Comparison of ENCODE assay signal across 8 mouse cellular contexts in the genomic region with DNA sequence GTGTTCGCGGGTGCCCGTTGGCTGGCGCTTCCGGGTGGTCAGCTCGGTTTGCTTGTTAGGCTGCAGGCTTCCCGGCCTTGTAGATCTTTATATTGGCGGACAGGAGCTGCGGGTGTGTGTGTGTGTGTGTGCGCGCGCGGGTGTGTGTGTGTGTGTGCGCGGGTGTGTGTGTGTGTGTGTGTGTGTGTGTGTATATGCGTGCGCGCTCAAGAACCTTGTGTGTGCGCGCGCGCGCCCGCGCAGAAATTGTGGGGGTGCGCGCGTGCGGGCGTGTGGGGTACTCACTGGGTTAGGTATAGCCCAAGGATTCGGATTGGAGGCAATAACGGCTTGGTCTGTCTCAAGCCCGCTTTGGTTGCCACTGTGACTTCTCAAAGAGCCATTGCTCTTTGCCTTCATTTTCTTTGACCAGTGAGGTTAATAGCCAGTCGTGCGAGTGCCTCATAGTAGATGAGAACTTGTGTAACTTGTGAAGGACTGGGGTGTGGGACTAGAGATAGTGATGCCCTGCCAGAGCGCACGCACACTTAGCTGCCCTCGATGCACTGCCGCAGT. TPM values are rescaled to one million over a fixed set of nuclear protein-coding genes. Genes with fewer than 3 reads are reported as not detected.
DNase-seq lines count a peak whose midpoint lies in the region; ATAC-seq lines count a peak whose summit lies in the region.

No protein-coding gene starts in this region.

- H3K36me3 ChIP-seq in kidney, embryonic 14.5 days (ENCODE audit: control insufficient read depth, insufficient read depth, low read length): peaks cover 16% of the 10 kb centered on the region
- peaks cover 20% of the 10 kb centered on the region for H3K36me3 ChIP-seq in forebrain, embryonic 13.5 days (ENCODE audit: poor library complexity, severe bottlenecking)
- peaks cover 3% of the 10 kb centered on the region for H3K36me3 ChIP-seq in hindbrain, embryonic 16.5 days (ENCODE audit: control insufficient read depth, insufficient read depth, low read length)
- peaks cover 3% of the 10 kb centered on the region; the same call in 1 of the 2 replicates for H3K36me3 ChIP-seq in limb, embryonic 11.5 days (ENCODE audit: control insufficient read depth, insufficient read depth, low read length)
- H3K36me3 ChIP-seq in midbrain, embryonic 10.5 days: peaks cover 29% of the 10 kb centered on the region

- H3K4me1 ChIP-seq in kidney, embryonic 14.5 days (ENCODE audit: control insufficient read depth, insufficient read depth, low read length): no peaks in the 10 kb centered on the region
- no peaks in the 10 kb centered on the region for H3K4me1 ChIP-seq in brown adipose tissue, adult 24 weeks (ENCODE audit: control insufficient read depth, insufficient read depth, insufficient read length, low read length)
- H3K4me1 ChIP-seq in forebrain, embryonic 13.5 days: peaks cover 17% of the 10 kb centered on the region
- peaks cover 14% of the 10 kb centered on the region for H3K4me1 ChIP-seq in hindbrain, embryonic 16.5 days (ENCODE audit: control insufficient read depth, insufficient read depth, low read depth, low read length)
- H3K4me1 ChIP-seq in limb, embryonic 11.5 days (ENCODE audit: control insufficient read depth, insufficient read depth, low read length): peaks cover 6% of the 10 kb centered on the region; the same call in 1 of the 2 replicates
- H3K4me1 ChIP-seq in midbrain, embryonic 10.5 days: peaks cover 14% of the 10 kb centered on the region

- peak overlapping the region; percentile 86 for H3K27ac ChIP-seq in kidney, embryonic 14.5 days (ENCODE audit: low read depth, low read length)
- peak overlapping the region; percentile 93 for H3K27ac ChIP-seq in brown adipose tissue, adult 24 weeks (replicated peaks; ENCODE audit: low read depth, low read length)
- peak overlapping the region; percentile 79 for H3K27ac ChIP-seq in forebrain, embryonic 13.5 days
- peak overlapping the region; percentile 79 for H3K27ac ChIP-seq in hindbrain, embryonic 16.5 days (ENCODE audit: low read depth, low read length)
- H3K27ac ChIP-seq in limb, embryonic 11.5 days (replicated peaks; ENCODE audit: low read depth, low read length): peak overlapping the region; percentile 53; the same call in 1 of the 2 replicates
- peak overlapping the region; percentile 90 for H3K27ac ChIP-seq in midbrain, embryonic 10.5 days (replicated peaks)

- no peak for DNase-seq in kidney, adult 8-10 months
- peak; percentile 52 for DNase-seq in limb, embryonic 11.5 days (ENCODE audit: low spot score)
- no peak for DNase-seq in midbrain, embryonic 10.5 days (ENCODE audit: low spot score)
- DNase-seq in thymus, postnatal 0 days (ENCODE audit: low spot score): peak; percentile 73

- no peaks in the 10 kb centered on the region for H3K9me3 ChIP-seq in kidney, embryonic 14.5 days (ENCODE audit: control insufficient read depth, low read length)
- no peaks in the 10 kb centered on the region for H3K9me3 ChIP-seq in forebrain, embryonic 13.5 days (replicated peaks)
- H3K9me3 ChIP-seq in hindbrain, embryonic 16.5 days (ENCODE audit: control insufficient read depth, low read length): no peaks in the 10 kb centered on the region; the same call in 1 of the 2 replicates
- no peaks in the 10 kb centered on the region for H3K9me3 ChIP-seq in limb, embryonic 11.5 days (ENCODE audit: control insufficient read depth, low read length)
- H3K9me3 ChIP-seq in midbrain, embryonic 10.5 days (replicated peaks): no peaks in the 10 kb centered on the region

- peak overlapping the region; percentile 83 for H3K9ac ChIP-seq in kidney, embryonic 14.5 days (ENCODE audit: low read depth, low read length)
- H3K9ac ChIP-seq in forebrain, embryonic 13.5 days: peak overlapping the region; percentile 90
- peak overlapping the region; percentile 95 for H3K9ac ChIP-seq in hindbrain, embryonic 16.5 days (ENCODE audit: low read depth, low read length)
- H3K9ac ChIP-seq in limb, embryonic 11.5 days (ENCODE audit: low read length): peak overlapping the region; percentile 86

- no peaks in the 10 kb centered on the region for H3K27me3 ChIP-seq in kidney, embryonic 14.5 days (ENCODE audit: control insufficient read depth, insufficient read depth, low read length)
- no peaks in the 10 kb centered on the region for H3K27me3 ChIP-seq in forebrain, embryonic 13.5 days
- H3K27me3 ChIP-seq in hindbrain, embryonic 16.5 days (replicated peaks; ENCODE audit: control insufficient read depth, insufficient read depth, low read length): no peaks in the 10 kb centered on the region
- no peaks in the 10 kb centered on the region for H3K27me3 ChIP-seq in limb, embryonic 11.5 days (ENCODE audit: control insufficient read depth, insufficient read depth, low read length)
- no peaks in the 10 kb centered on the region for H3K27me3 ChIP-seq in midbrain, embryonic 10.5 days (ENCODE audit: low read depth, poor library complexity, severe bottlenecking)

- ATAC-seq in kidney, embryonic 14.5 days (ENCODE audit: low FRiP score, low TSS enrichment): peak; percentile 49
- ATAC-seq in forebrain, embryonic 13.5 days: peak; percentile 74
- peak; percentile 77 for ATAC-seq in hindbrain, embryonic 16.5 days
- peak; percentile 76 for ATAC-seq in limb, embryonic 11.5 days (ENCODE audit: insufficient number of reproducible peaks, low FRiP score, low TSS enrichment, low read depth)

- H3K4me2 ChIP-seq in kidney, embryonic 14.5 days (replicated peaks; ENCODE audit: low read depth, low read length): peak overlapping the region; percentile 89
- H3K4me2 ChIP-seq in forebrain, embryonic 13.5 days: peak overlapping the region; percentile 70
- peak overlapping the region; percentile 90 for H3K4me2 ChIP-seq in hindbrain, embryonic 16.5 days (ENCODE audit: low read length)
- H3K4me2 ChIP-seq in limb, embryonic 11.5 days (ENCODE audit: low read depth, severe bottlenecking): peak overlapping the region; percentile 76

- H3K4me3 ChIP-seq in kidney, embryonic 14.5 days (ENCODE audit: low read length): peak overlapping the region; percentile 76
- H3K4me3 ChIP-seq in brown adipose tissue, adult 24 weeks (ENCODE audit: insufficient read depth, low read depth, low read length): peak overlapping the region; percentile 96
- H3K4me3 ChIP-seq in forebrain, embryonic 13.5 days: peak overlapping the region; percentile 94
- H3K4me3 ChIP-seq in hindbrain, embryonic 16.5 days (ENCODE audit: low read length): peak overlapping the region; percentile 91
- peak overlapping the region; percentile 88 for H3K4me3 ChIP-seq in limb, embryonic 11.5 days (ENCODE audit: low read depth, low read length)
- H3K4me3 ChIP-seq in midbrain, embryonic 10.5 days: peak overlapping the region; percentile 96

- WGBS in kidney, embryonic 14.5 days: 4% methylated on average over 39 of the region's 39 CpGs
- WGBS in forebrain, embryonic 13.5 days: 6% methylated on average over 38 of the region's 39 CpGs
- 4% methylated on average over 32 of the region's 39 CpGs for WGBS in hindbrain, embryonic 16.5 days
- WGBS in limb, embryonic 11.5 days: 3% methylated on average over 39 of the region's 39 CpGs
- 5% methylated on average over 39 of the region's 39 CpGs for WGBS in midbrain, embryonic 10.5 days

RNA-seq across cellular contexts. Expression of gene Edc3, which starts 0.5 kb away (rescaled TPM):
- 20.7 and 24.1 TPM in 2 replicates for polyA plus RNA-seq in kidney, embryonic 14.5 days (2014; fragmentation: Nextera tagmentation; extraction: Ambion mirVana)
- 4.4 and 5.7 TPM in 2 replicates for polyA plus RNA-seq in brown adipose tissue, adult 24 weeks (2012; ENCODE audit: insufficient read depth, insufficient read length, missing spikeins)
- 36.0 and 41.5 TPM in 2 replicates for polyA plus RNA-seq in forebrain, embryonic 13.5 days (2015; fragmentation: Nextera tagmentation; extraction: Ambion mirVana)
- polyA plus RNA-seq in hindbrain, embryonic 16.5 days (2015; fragmentation: Nextera tagmentation; extraction: Ambion mirVana): 29.7 and 31.9 TPM in 2 replicates
- 29.2 and 31.7 TPM in 2 replicates for polyA plus RNA-seq in limb, embryonic 11.5 days (2014; fragmentation: Nextera tagmentation; extraction: Ambion mirVana)
- polyA plus RNA-seq in midbrain, embryonic 10.5 days (2016; fragmentation: Nextera tagmentation; extraction: Ambion mirVana): 42.8 and 46.6 TPM in 2 replicates
- polyA plus RNA-seq in thymus, postnatal 0 days (2015; fragmentation: Nextera tagmentation; extraction: Ambion mirVana): 38.2 and 39.4 TPM in 2 replicates

RNA-seq across cellular contexts. Expression of gene Cyp1a1, which starts 21.1 kb away (rescaled TPM):
- 0.08 and 0.11 TPM in 2 replicates for polyA plus RNA-seq in kidney, embryonic 14.5 days (2014; fragmentation: Nextera tagmentation; extraction: Ambion mirVana)
- 2.6 and 4.5 TPM in 2 replicates for polyA plus RNA-seq in brown adipose tissue, adult 24 weeks (2012; ENCODE audit: insufficient read depth, insufficient read length, missing spikeins)
- polyA plus RNA-seq in forebrain, embryonic 13.5 days (2015; fragmentation: Nextera tagmentation; extraction: Ambion mirVana): 0.06 TPM in 1 of 2 replicates, not detected in the other
- 0.13 and 0.26 TPM in 2 replicates for polyA plus RNA-seq in hindbrain, embryonic 16.5 days (2015; fragmentation: Nextera tagmentation; extraction: Ambion mirVana)
- not detected in 2 replicates for polyA plus RNA-seq in limb, embryonic 11.5 days (2014; fragmentation: Nextera tagmentation; extraction: Ambion mirVana)
- 0.04 TPM in 1 of 2 replicates, not detected in the other for polyA plus RNA-seq in midbrain, embryonic 10.5 days (2016; fragmentation: Nextera tagmentation; extraction: Ambion mirVana)
- polyA plus RNA-seq in thymus, postnatal 0 days (2015; fragmentation: Nextera tagmentation; extraction: Ambion mirVana): 0.05 and 0.08 TPM in 2 replicates

RNA-seq across cellular contexts. Expression of gene Cyp1a2, which starts 25.3 kb away (rescaled TPM):
- polyA plus RNA-seq in kidney, embryonic 14.5 days (2014; fragmentation: Nextera tagmentation; extraction: Ambion mirVana): not detected in 2 replicates
- polyA plus RNA-seq in brown adipose tissue, adult 24 weeks (2012; ENCODE audit: insufficient read depth, insufficient read length, missing spikeins): not detected in 2 replicates
- polyA plus RNA-seq in forebrain, embryonic 13.5 days (2015; fragmentation: Nextera tagmentation; extraction: Ambion mirVana): not detected in 2 replicates
- polyA plus RNA-seq in hindbrain, embryonic 16.5 days (2015; fragmentation: Nextera tagmentation; extraction: Ambion mirVana): not detected in 2 replicates
- polyA plus RNA-seq in limb, embryonic 11.5 days (2014; fragmentation: Nextera tagmentation; extraction: Ambion mirVana): not detected in 2 replicates
- polyA plus RNA-seq in midbrain, embryonic 10.5 days (2016; fragmentation: Nextera tagmentation; extraction: Ambion mirVana): not detected in 2 replicates
- polyA plus RNA-seq in thymus, postnatal 0 days (2015; fragmentation: Nextera tagmentation; extraction: Ambion mirVana): 0.37 and 1.1 TPM in 2 replicates

RNA-seq across cellular contexts. Expression of gene Csk, which starts 55.4 kb away (rescaled TPM):
- 24.3 and 26.1 TPM in 2 replicates for polyA plus RNA-seq in kidney, embryonic 14.5 days (2014; fragmentation: Nextera tagmentation; extraction: Ambion mirVana)
- polyA plus RNA-seq in brown adipose tissue, adult 24 weeks (2012; ENCODE audit: insufficient read depth, insufficient read length, missing spikeins): 16.3 and 16.8 TPM in 2 replicates
- 35.0 and 39.8 TPM in 2 replicates for polyA plus RNA-seq in forebrain, embryonic 13.5 days (2015; fragmentation: Nextera tagmentation; extraction: Ambion mirVana)
- polyA plus RNA-seq in hindbrain, embryonic 16.5 days (2015; fragmentation: Nextera tagmentation; extraction: Ambion mirVana): 49.0 and 58.4 TPM in 2 replicates
- 33.7 and 34.6 TPM in 2 replicates for polyA plus RNA-seq in limb, embryonic 11.5 days (2014; fragmentation: Nextera tagmentation; extraction: Ambion mirVana)
- 38.9 and 41.5 TPM in 2 replicates for polyA plus RNA-seq in midbrain, embryonic 10.5 days (2016; fragmentation: Nextera tagmentation; extraction: Ambion mirVana)
- 94.7 and 98.5 TPM in 2 replicates for polyA plus RNA-seq in thymus, postnatal 0 days (2015; fragmentation: Nextera tagmentation; extraction: Ambion mirVana)

RNA-seq across cellular contexts. Expression of gene Clk3, which starts 56.9 kb away (rescaled TPM):
- 61.0 and 69.3 TPM in 2 replicates for polyA plus RNA-seq in kidney, embryonic 14.5 days (2014; fragmentation: Nextera tagmentation; extraction: Ambion mirVana)
- polyA plus RNA-seq in brown adipose tissue, adult 24 weeks (2012; ENCODE audit: insufficient read depth, insufficient read length, missing spikeins): 22.3 and 26.6 TPM in 2 replicates
- 90.5 and 91.0 TPM in 2 replicates for polyA plus RNA-seq in forebrain, embryonic 13.5 days (2015; fragmentation: Nextera tagmentation; extraction: Ambion mirVana)
- 57.2 and 66.1 TPM in 2 replicates for polyA plus RNA-seq in hindbrain, embryonic 16.5 days (2015; fragmentation: Nextera tagmentation; extraction: Ambion mirVana)
- 69.4 and 72.2 TPM in 2 replicates for polyA plus RNA-seq in limb, embryonic 11.5 days (2014; fragmentation: Nextera tagmentation; extraction: Ambion mirVana)
- polyA plus RNA-seq in midbrain, embryonic 10.5 days (2016; fragmentation: Nextera tagmentation; extraction: Ambion mirVana): 100 and 106 TPM in 2 replicates
- polyA plus RNA-seq in thymus, postnatal 0 days (2015; fragmentation: Nextera tagmentation; extraction: Ambion mirVana): 211 and 221 TPM in 2 replicates

Comparison
In these comparisons a context has a peak if more than half of its experiments do, and no peak if none do; other contexts are left out.
1. DNase-seq: peak in limb, embryonic 11.5 days (single experiment) and thymus, postnatal 0 days (single experiment); none in kidney, adult 8-10 months (0 of 2) and midbrain, embryonic 10.5 days (single experiment).
2. Peak in every context shown above with its lines, with median percentiles within 50 percentile points of each other: ATAC-seq, H3K27ac ChIP-seq, H3K4me2 ChIP-seq, H3K4me3 ChIP-seq and H3K9ac ChIP-seq.